Mouse (Mus musculus) limb, embryonic 12.5 days (tissue): ENCODE measurements around the gene Zfp275. TPM values are rescaled to one million over a fixed set of nuclear protein-coding genes. Genes with fewer than 3 reads are reported as not detected.
"Not testable (repeated sequence)": the region's sequence is repeated elsewhere in the genome, so short reads cannot be mapped to it uniquely, and the experiment has no call there.

Experiments
- ATAC-seq: fragments of 200-750 bp; cut with Nextera tagmentation; 2 replicates; pipeline ENCODE4 v1.8.0; 2017; ENCODE audit warnings: low read depth, moderate TSS enrichment; ENCODE audit not compliant: insufficient number of reproducible peaks, insufficient read depth, low FRiP score, low TSS enrichment
- H3K27ac ChIP-seq: fragments of 300-500 bp; sonication (generic); 2 replicates; pipeline ENCODE4 v1.5.1; 2016; ENCODE audit warnings: mild to moderate bottlenecking, moderate library complexity
- H3K27me3 ChIP-seq: fragments of 300-500 bp; sonication (generic); 2 replicates; pipeline ENCODE4 v1.6.1; 2016; ENCODE audit warnings: mild to moderate bottlenecking, moderate library complexity
- H3K36me3 ChIP-seq: fragments of 300-500 bp; sonication (generic); 2 replicates; pipeline ENCODE4 v1.6.1; 2016; ENCODE audit warnings: mild to moderate bottlenecking, moderate library complexity
- H3K4me1 ChIP-seq: fragments of 300-500 bp; sonication (generic); replicated peaks from 2 replicates; pipeline ENCODE4 v1.6.1; 2016
- H3K4me2 ChIP-seq: fragments of 300-500 bp; sonication (generic); 2 replicates; pipeline ENCODE4 v1.6.1; 2016; ENCODE audit warnings: mild to moderate bottlenecking, moderate library complexity
- H3K4me3 ChIP-seq: fragments of 300-500 bp; sonication (generic); replicated peaks from 2 replicates; pipeline ENCODE4 v1.5.1; 2016; ENCODE audit warnings: mild to moderate bottlenecking
- H3K9ac ChIP-seq: fragments of 300-500 bp; sonication (generic); replicated peaks from 2 replicates; pipeline ENCODE4 v1.6.1; 2016; ENCODE audit warnings: mild to moderate bottlenecking, moderate library complexity
- H3K9me3 ChIP-seq: fragments of 300-500 bp; sonication (generic); 2 replicates; pipeline ENCODE4 v1.6.1; 2016; ENCODE audit warnings: mild to moderate bottlenecking, moderate library complexity
- WGBS: fragments of 180-500 bp; shearing (Covaris S2); methylation state at CpG from one replicate; pipeline ENCODE4 v1.1.7; 2016; 5-methylcytosine and 5-hydroxymethylcytosine counted together
- polyA plus RNA-seq: library from polyadenylated mRNA; unstranded; fragments of >200 nt; fragmentation: Nextera tagmentation; extraction: Ambion mirVana; gene quantifications from 2 replicates; pipeline ENCODE4 v1.2.1, GENCODE M21; 2016

Gene Zfp275
- polyA plus RNA-seq, 1 experiment from 2014 or later, result 23.1 TPM

DNA sequence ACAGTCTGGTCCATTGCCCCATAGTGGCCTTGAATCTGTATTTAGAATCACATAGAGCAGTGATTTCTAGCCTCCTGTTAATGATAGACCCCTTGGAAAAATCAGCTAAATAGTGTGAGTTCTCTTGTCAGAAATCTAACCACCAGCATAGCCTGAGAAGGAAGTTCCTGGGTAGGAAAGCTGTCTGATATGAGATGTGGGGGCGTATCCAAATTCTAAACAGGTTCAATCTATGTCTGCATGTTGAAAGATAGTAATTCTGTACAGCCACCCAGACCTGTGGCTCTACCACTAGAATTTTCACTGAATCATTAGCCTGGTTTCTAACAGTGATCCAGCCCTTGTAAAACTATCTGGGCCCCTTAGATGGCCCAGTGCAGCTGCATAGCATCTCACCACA lies 1.4 kb downstream of the Zfp275 start:
- WGBS, result 93% methylated on average over 1 of the region's 1 CpGs
- H3K9me3 ChIP-seq, result no peaks in the 10 kb centered on the region
- H3K4me1 ChIP-seq, result peaks cover 7% of the 10 kb centered on the region; the same call in 1 of the 2 replicates
- H3K9ac ChIP-seq, result no peak overlapping the region
- H3K27ac ChIP-seq, result no peak overlapping the region
- H3K4me2 ChIP-seq, result peak overlapping the region; percentile 62
- H3K36me3 ChIP-seq, result 0 out of 2 replicates have a peak, but pooled peaks cover 6% of the 10 kb centered on the region
- H3K4me3 ChIP-seq, result no peak overlapping the region
- peaks cover 21% of the 10 kb centered on the region for H3K27me3 ChIP-seq
- no peak for ATAC-seq

- Histone ChIP-seq H3K27me3 (peaks cover 21% of the 10 kb centered on the region), H3K27ac (no peak overlapping the region)
- ATAC-seq, result no peak
These were observed 1.9 kb downstream of the Zfp275 start for GRCm38 (mm10) chrX:73344346-73344745.

DNA sequence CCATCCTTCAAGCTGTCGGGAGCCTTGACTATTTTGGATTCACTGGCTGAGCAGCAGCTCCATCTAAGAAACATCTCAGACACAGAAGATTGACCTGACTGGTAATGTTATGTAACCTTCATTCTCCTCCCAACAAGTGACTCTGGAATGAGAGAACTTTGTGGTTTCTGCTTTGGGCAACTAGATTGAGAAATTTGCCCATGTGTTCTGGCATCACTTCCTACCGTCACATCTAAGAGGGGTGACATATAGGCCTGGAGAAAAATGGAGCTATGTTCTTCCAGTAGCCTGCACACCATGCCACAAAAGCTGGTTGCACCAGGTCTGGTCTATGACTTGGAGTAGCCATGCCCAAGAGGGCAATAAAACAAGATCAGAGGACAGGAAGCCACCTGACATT lies 13.7 kb downstream of the Zfp275 start:
- Histone ChIP-seq H3K9ac (no peak overlapping the region), H3K4me3 (no peak overlapping the region), H3K27ac (no peak overlapping the region), H3K4me1 (no peaks in the 10 kb centered on the region), H3K27me3 (peaks cover 6% of the 10 kb centered on the region; the same call in 1 of the 2 replicates), H3K4me2 (no peak overlapping the region), H3K9me3 (no peaks in the 10 kb centered on the region), H3K36me3 (peaks cover 53% of the 10 kb centered on the region)
- WGBS, result 92% methylated on average over 2 of the region's 2 CpGs
- ATAC-seq, result no peak

More at GRCm38 (mm10) chrX:73344346-73344745, 1.9 kb downstream of the Zfp275 start:
- 0 out of 2 replicates have a peak, but pooled peaks cover 6% of the 10 kb centered on the region for H3K36me3 ChIP-seq
- 92% methylated on average over 1 of the region's 1 CpGs for WGBS
- H3K9ac ChIP-seq, result no peak overlapping the region
- H3K4me3 ChIP-seq, result no peak overlapping the region
- peaks cover 7% of the 10 kb centered on the region; the same call in 1 of the 2 replicates for H3K4me1 ChIP-seq
- no peak overlapping the region for H3K4me2 ChIP-seq
- H3K9me3 ChIP-seq, result no peaks in the 10 kb centered on the region

- no peak for ATAC-seq
- Histone ChIP-seq H3K4me3 (no peak overlapping the region), H3K4me1 (no peaks in the 10 kb centered on the region), H3K9ac (no peak overlapping the region), H3K9me3 (no peaks in the 10 kb centered on the region), H3K36me3 (peaks cover 48% of the 10 kb centered on the region), H3K27me3 (peaks cover 6% of the 10 kb centered on the region; the same call in 1 of the 2 replicates), H3K4me2 (no peak overlapping the region), H3K27ac (no peak overlapping the region)
- 78% methylated on average over 1 of the region's 1 CpGs for WGBS
These were observed 14.3 kb downstream of the Zfp275 start for GRCm38 (mm10) chrX:73356719-73357118.

GRCm38 (mm10) chrX:73363291-73363690 lies 20.9 kb downstream of the Zfp275 start:
- Histone ChIP-seq H3K36me3 (0 out of 2 replicates have a peak, but pooled peaks cover 4% of the 10 kb centered on the region), H3K4me3 (no peak overlapping the region), H3K9ac (no peak overlapping the region), H3K4me2 (no peak overlapping the region), H3K27ac (no peak overlapping the region), H3K27me3 (no peaks in the 10 kb centered on the region), H3K4me1 (no peaks in the 10 kb centered on the region), H3K9me3 (no peaks in the 10 kb centered on the region)
- no peak for ATAC-seq

DNA sequence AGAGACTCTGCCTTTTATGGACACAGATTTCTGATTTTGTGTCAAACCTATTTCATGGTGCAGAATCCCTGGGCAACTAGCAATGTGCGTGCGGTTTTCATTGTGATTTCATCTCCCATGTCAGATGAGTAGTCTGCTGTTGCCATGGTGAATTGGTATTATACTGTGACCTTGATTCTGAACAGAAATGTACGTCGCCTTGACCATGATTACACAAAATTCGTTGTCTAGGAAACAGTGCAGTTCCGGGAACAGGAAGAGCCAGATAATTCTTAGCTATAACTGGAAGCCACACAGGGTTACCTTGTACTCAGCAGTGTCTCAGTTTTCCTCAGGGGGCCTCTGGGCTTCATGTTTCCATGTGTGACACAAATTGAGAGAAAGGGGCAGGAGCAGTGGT lies 42.0 kb downstream of the Zfp275 start:
- no peaks in the 10 kb centered on the region for H3K36me3 ChIP-seq
- no peak overlapping the region for H3K4me2 ChIP-seq
- ATAC-seq, result no peak
- H3K9ac ChIP-seq, result no peak overlapping the region
- peaks cover 5% of the 10 kb centered on the region; the same call in 1 of the 2 replicates for H3K27me3 ChIP-seq
- WGBS, result 78% methylated on average over 6 of the region's 6 CpGs
- no peaks in the 10 kb centered on the region for H3K4me1 ChIP-seq
- no peak overlapping the region for H3K27ac ChIP-seq
- no peak overlapping the region for H3K4me3 ChIP-seq
- no peaks in the 10 kb centered on the region for H3K9me3 ChIP-seq

DNA sequence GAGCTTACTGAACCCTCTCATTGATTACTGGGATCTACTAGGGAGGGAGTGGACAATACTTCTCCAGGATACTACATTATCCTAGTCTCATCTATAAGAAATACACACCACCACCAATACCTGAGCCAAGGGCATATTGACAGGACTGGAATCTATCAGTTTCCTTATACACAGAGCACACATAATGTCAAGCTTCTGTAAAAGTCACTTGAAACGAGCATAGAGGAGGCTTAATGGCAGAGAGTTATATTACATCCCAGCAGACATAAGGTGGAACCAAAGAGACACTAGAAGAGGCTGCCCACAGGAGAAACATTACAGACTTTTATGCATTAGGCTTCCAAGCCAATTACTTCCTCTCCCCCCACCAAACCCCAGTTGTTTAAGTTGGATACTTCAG lies 42.5 kb downstream of the Zfp275 start:
- Histone ChIP-seq H3K27me3 (peaks cover 5% of the 10 kb centered on the region; the same call in 1 of the 2 replicates), H3K9me3 (no peaks in the 10 kb centered on the region), H3K9ac (no peak overlapping the region), H3K4me3 (no peak overlapping the region), H3K4me1 (no peaks in the 10 kb centered on the region), H3K27ac (no peak overlapping the region), H3K4me2 (no peak overlapping the region), H3K36me3 (no peaks in the 10 kb centered on the region)
- 13% methylated on average over 1 of the region's 1 CpGs for WGBS
- no peak for ATAC-seq

DNA sequence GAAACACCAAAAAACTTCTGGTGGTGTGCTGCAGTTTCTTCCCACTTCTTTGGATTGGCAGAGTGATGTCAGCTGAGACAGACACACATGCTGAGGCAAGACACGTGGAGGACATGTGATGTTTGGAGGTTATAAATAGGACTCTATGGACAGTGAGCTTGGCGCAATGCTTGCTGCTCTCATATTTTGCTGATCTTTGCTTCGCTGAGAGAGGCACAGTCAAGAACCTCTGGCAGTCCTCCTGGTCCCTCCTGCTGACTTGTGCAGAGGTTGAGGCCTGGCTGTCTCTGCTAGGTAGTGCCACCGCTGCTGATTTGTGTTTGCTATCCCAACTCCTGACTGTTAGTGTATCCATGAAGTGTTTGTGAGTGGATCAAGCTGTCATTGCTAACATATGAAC lies 49.1 kb downstream of the Zfp275 start:
- WGBS, result 82% methylated on average over 4 of the region's 4 CpGs

DNA sequence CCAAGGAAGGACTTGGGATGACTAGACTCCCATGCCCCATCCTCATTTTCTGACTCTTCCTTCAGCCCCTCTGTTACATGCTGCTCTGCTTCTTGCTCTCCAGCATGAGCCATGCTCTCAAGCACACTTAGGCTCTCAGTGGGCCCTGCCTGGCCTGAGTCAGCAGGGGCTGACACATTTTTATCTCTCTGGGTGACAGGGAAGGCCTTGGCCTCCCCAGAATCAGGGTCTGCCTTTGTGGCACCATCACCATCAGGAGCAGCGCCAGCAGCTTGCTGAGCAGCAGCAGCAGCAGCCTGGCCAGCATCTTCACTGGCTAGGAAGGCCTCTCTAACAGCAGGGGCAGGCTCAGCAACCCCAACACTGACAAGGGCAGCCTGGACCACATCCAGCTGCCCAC lies 54.0 kb downstream of the Zfp275 start:
- 77% methylated on average over 1 of the region's 1 CpGs for WGBS

More for the DNA sequence above, 49.1 kb downstream of the Zfp275 start:
- Histone ChIP-seq H3K9me3 (no peaks in the 10 kb centered on the region), H3K4me3 (no peak overlapping the region), H3K36me3 (no peaks in the 10 kb centered on the region), H3K27me3 (peaks cover 8% of the 10 kb centered on the region; the same call in 1 of the 2 replicates), H3K9ac (no peak overlapping the region), H3K4me2 (no peak overlapping the region), H3K27ac (no peak overlapping the region), H3K4me1 (no peaks in the 10 kb centered on the region)
- ATAC-seq, result no peak

DNA sequence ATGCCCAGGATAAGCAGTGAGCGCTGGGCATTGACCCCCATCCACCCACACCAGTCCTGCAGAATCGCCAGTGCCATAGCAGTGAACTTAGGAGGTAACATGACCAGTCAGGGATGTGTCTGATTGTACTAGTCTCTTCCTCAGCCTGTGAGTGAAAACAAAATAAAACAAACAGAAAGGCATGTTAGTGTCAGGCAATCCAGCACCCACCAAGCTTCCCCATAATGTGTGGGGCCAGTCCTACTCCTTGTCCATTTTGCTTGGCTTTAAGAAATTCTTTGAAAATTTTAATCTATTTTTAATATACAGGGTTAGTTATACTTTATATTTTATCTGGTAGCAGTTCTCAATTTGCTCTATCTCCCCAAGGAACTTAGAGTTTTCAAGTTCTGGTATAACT lies 56.2 kb downstream of the Zfp275 start, which contains the start of gene Gm18336:
Gene Gm18336, minus strand, starts transcription at position 101 of the 400 bp plus-strand sequence.
- H3K9me3 ChIP-seq, H3K27ac ChIP-seq, H3K9ac ChIP-seq, H3K36me3 ChIP-seq, H3K4me2 ChIP-seq, ATAC-seq, H3K4me3 ChIP-seq, H3K4me1 ChIP-seq: not testable (repeated sequence)
- 74% methylated on average over 2 of the region's 2 CpGs for WGBS
- peaks cover 20% of the 10 kb centered on the region; the same call in 1 of the 2 replicates for H3K27me3 ChIP-seq

More for the DNA sequence above, 54.0 kb downstream of the Zfp275 start:
- no peaks in the 10 kb centered on the region for H3K9me3 ChIP-seq
- peaks cover 22% of the 10 kb centered on the region; the same call in 1 of the 2 replicates for H3K27me3 ChIP-seq
- H3K36me3 ChIP-seq, result no peaks in the 10 kb centered on the region
- H3K4me1 ChIP-seq, result no peaks in the 10 kb centered on the region
- no peak overlapping the region for H3K4me3 ChIP-seq
- no peak for ATAC-seq
- no peak overlapping the region for H3K27ac ChIP-seq
- H3K9ac ChIP-seq, result no peak overlapping the region
- H3K4me2 ChIP-seq, result no peak overlapping the region

GRCm38 (mm10) chrX:73400951-73401350 lies 58.5 kb downstream of the Zfp275 start:
- H3K4me2 ChIP-seq, result no peak overlapping the region
- 85% methylated on average over 20 of the region's 20 CpGs for WGBS
- H3K36me3 ChIP-seq, result no peaks in the 10 kb centered on the region
- ATAC-seq, result no peak
- H3K27me3 ChIP-seq, result peaks cover 17% of the 10 kb centered on the region; the same call in 1 of the 2 replicates
- no peaks in the 10 kb centered on the region for H3K9me3 ChIP-seq
- no peak overlapping the region for H3K9ac ChIP-seq
- no peak overlapping the region for H3K27ac ChIP-seq
- no peaks in the 10 kb centered on the region for H3K4me1 ChIP-seq
- no peak overlapping the region for H3K4me3 ChIP-seq

GRCm38 (mm10) chrX:73401616-73402015 lies 59.2 kb downstream of the Zfp275 start:
- no peak overlapping the region for H3K4me2 ChIP-seq
- no peaks in the 10 kb centered on the region for H3K36me3 ChIP-seq
- H3K27ac ChIP-seq, result no peak overlapping the region
- ATAC-seq, result no peak
- no peaks in the 10 kb centered on the region for H3K4me1 ChIP-seq
- WGBS, result 93% methylated on average over 12 of the region's 12 CpGs
- peaks cover 14% of the 10 kb centered on the region; the same call in 1 of the 2 replicates for H3K27me3 ChIP-seq
- no peak overlapping the region for H3K4me3 ChIP-seq
- H3K9me3 ChIP-seq, result no peaks in the 10 kb centered on the region
- H3K9ac ChIP-seq, result no peak overlapping the region
